Mouse (Mus musculus) gastrocnemius, adult 2 months (tissue): ENCODE measurements around the gene Gm12216. TPM values are rescaled to one million over a fixed set of nuclear protein-coding genes. Genes with fewer than 3 reads are reported as not detected.
"Not testable (repeated sequence)": the region's sequence is repeated elsewhere in the genome, so short reads cannot be mapped to it uniquely, and the experiment has no call there.

Experiments used
- DNase-seq: peaks from one replicate; pipeline ENCODE4 v3.0.0; 2022
- H3K27ac ChIP-seq: fragments of 200-600 bp; 2 replicates; pipeline ENCODE4 v1.8.1; 2022; ENCODE audit warnings: mild to moderate bottlenecking
- H3K4me3 ChIP-seq: fragments of 200-600 bp; 2 replicates; pipeline ENCODE4 v1.8.1; 2022; ENCODE audit warnings: mild to moderate bottlenecking, moderate library complexity
- CTCF ChIP-seq: fragments of 200-600 bp; IDR thresholded peaks from 2 replicates; pipeline ENCODE4 v1.8.1; 2022; ENCODE audit warnings: antibody characterized with exemption, mild to moderate bottlenecking, moderate library complexity
- intact Hi-C: fragments of 180-260 bp; cut with DNase I; formaldehyde crosslinking; loops from one replicate; pipeline ENCODE4 v1.15.1; 2025
- long read RNA-seq, 2 experiments: library from polyadenylated mRNA; stranded (forward); transcript quantifications; one replicate each; pipeline ENCODE4 v2.0.0; 2021
- total RNA-seq, 2 experiments: library from RNA; stranded (reverse); gene quantifications; 2 replicates each; pipeline ENCODE4 v1.2.3; 2021

Gm12216 gene
- total RNA-seq, result 1 to 10 TPM in 1 of 2 experiments, under 1 TPM in 1; 0.87 to 1.4 TPM
- long read RNA-seq, experiment 1, partial matches to known transcripts, result 1 of 1 reads
- long read RNA-seq, experiment 1, other reads (novel, unspliced or antisense), result 0 of 1 reads
- long read RNA-seq, experiment 2, partial matches to known transcripts, result 0 of 1 reads
- long read RNA-seq, experiment 2, other reads (novel, unspliced or antisense), result 1 of 1 reads

DNA sequence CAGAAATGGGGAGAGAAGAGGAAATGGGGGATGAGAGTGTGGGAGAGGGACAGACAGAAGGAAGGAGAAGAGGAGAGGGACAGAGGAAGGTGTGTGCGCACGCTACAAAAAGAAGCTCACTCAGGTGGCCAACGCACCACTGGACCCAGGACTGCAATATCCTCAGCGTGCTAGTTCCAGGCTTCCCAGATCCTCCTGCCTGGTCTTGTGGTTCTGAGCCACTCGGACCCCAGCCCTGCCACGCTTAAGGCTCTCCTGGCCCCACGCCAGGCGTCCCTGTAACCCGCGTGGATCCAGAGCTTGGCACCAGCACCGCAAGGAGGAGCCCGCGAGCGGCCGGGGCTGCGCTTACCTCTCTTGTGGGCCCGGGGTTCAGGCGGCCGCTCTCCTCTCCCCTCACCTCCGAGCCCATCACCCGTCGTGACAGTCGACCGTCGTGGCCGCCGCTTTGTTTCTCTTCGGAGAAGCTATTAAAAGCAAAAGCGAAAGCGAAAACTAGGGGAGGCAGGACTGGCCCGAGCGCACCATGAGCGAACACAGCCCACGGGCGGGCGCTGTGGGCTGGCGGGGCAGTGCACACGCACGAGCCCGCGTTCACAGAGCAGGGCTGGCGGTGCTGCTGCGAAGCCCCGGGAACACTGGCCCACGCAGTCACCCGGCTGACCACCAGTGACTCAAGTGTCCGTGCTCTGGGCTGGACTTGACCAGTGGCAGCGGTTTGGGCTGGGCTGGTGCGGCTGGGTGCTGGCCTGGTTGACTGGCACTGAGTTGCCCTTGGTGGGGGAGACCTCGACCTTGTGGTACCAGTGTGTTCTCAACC, at the start of gene Gm12216:
Gene Gm12216, minus strand, starts transcription at position 496 of the 820 bp plus-strand sequence.
- TF ChIP-seq CTCF, result peak; percentile 52
- DNase-seq, result peak; percentile 72
- Histone ChIP-seq H3K27ac (peak within 1 kb of the TSS; percentile 91), H3K4me3 (peak within 1 kb of the TSS; percentile 84)
- intact Hi-C loops, result not testable (repeated sequence)

DNA sequence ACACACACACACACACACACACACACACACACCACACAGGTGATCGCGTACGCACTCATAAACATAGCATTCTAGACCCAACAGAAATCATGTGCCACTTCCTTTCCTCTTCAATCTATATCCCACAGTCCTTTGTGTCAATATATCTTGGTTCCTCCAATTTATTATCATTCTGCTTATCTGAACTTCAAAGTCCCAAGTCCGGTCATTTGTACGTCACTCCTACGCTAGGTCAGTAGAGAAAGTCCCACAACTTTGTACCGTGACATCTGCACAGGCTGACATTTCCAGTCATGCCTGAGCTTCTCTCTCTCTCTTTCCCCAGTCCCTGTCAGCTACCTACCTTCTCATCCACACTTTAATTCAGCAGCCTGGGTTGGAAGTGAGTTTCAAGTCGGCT, 49.6 kb upstream of the Gm12216 start:
- H3K4me3 ChIP-seq, result no peak overlapping the region
- H3K27ac ChIP-seq, result no peak overlapping the region
- intact Hi-C loops, result no loop called here
- TF ChIP-seq CTCF, result no peak
- DNase-seq, result no peak

DNA sequence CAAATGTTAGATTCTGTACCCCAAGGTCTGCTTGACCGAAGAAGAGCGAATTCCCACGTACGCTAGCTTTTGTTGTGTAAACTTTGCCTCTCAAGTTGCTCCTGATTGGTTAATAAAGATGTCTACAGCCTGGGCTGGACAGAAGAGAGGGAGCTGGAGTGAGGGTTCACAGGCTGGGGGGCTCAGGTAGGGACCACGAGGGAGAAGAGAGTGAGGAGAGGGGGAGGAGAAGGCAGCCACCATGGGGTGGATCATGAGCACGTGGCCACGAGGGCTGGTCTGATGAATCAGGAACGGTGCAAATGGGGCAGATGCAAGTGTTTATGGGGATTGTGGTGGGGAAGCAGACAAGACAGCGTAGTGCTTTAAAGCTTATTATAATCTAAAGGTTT, 45.5 kb upstream of the Gm12216 start:
- intact Hi-C loops, result no loop called here
- TF ChIP-seq CTCF, result no peak
- no peak overlapping the region for H3K4me3 ChIP-seq
- H3K27ac ChIP-seq, result no peak overlapping the region
- no peak for DNase-seq

DNA sequence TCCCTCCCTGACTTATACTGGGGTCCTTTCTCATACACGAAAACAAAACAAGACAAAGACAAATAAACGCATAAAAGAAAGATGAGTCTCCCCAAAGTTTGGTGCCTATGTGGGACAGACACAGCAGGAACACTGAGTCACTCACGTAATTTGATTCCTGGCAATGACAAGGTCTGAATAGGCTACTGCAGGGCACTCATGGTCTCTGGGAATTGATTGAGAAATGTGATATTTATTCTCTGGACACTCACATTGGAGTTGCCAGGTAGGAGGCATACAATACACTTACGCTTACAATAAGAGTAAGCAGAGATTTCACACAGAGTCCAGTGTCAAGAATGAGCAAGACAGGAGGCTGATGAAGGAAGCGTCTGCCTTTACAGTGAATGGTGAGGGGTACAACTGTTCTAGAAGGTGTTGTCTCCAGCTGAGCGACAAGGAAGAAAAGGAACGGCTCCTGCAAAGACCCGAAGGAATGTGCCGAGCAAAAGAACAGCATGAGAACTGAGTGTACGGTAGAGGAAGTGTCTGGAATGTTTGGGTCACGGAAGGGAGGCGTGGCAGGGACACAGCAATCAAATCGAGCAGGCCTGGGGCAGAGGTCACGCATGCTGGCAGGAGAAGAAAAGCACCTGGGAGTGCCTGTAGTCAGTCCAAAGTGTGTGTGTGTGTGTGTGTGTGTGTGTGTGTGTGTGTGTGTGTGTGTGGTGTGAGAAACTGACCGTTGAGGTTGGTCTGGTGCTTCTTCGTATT, 44.9 kb upstream of the Gm12216 start:
- Histone ChIP-seq H3K27ac (no peak overlapping the region), H3K4me3 (no peak overlapping the region)
- intact Hi-C loops, result no loop called here
- peak; percentile 23 for DNase-seq
- TF ChIP-seq CTCF, result no peak

DNA sequence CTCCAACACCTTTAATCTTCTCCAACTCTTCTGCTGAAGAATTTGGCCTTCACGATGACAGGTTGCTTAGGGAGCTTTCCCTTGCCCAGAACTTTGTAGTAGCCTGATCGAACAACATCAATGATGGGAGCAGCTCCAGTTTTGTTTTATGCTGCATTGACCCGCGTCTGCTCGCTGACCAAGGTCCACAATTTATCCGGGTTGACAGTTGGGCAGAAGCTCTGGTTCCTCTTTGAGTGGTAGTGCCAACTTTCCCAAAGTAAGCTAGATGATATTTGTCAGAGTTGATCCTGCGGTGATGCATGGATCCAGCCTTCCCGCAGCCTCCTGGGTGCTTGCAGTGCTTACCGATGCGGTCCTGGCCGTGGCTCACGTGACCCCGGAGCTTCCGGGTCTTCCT, 43.7 kb upstream of the Gm12216 start:
- TF ChIP-seq CTCF, result no peak
- Histone ChIP-seq H3K4me3 (no peak overlapping the region), H3K27ac (no peak overlapping the region)
- no peak for DNase-seq
- intact Hi-C loops, result no loop called here

DNA sequence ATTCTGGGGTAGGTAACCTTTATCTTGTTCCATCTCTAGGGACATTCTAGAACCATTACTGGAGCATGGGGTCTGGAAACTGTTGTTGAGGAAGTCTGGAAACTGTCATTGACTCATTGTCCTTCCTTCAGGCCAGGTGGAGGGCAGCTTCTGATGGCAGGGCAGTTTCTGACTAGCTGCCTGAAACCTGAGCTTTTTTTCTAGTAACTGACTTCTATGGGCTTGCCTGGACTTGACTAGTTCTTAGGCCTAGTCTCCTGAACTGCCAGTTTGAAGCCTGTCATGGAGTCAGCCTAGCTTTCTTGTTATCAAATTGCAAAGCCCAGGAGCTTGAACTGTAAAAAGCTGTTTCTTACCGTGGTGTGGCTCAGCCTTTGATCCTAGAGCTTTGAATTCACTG, 41.9 kb upstream of the Gm12216 start:
- DNase-seq, result no peak
- Histone ChIP-seq H3K4me3 (no peak overlapping the region), H3K27ac (no peak overlapping the region)
- TF ChIP-seq CTCF, result no peak
- intact Hi-C loops, result no loop called here

DNA sequence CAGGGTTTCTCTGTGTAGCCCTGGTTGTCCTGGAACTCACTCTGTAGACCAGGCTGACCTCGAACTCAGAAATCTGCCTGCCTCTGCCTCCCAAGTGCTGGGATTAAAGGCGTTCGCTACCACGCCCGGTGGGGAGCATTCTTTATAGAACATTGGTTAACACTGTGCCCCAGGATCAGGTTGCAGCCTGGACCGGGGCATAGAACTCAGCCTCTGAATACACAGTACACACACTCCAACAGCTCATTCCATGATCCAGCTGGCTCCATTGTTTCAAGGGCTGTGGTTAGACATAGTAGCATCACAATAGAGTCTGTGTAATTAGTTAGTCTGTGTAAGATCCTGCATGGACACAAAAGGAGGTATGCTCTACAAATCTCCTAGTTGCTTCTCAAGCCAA, 40.9 kb upstream of the Gm12216 start:
- Histone ChIP-seq H3K4me3 (no peak overlapping the region), H3K27ac (no peak overlapping the region)
- DNase-seq, result no peak
- no peak for TF ChIP-seq CTCF
- intact Hi-C loops, result no loop called here

DNA sequence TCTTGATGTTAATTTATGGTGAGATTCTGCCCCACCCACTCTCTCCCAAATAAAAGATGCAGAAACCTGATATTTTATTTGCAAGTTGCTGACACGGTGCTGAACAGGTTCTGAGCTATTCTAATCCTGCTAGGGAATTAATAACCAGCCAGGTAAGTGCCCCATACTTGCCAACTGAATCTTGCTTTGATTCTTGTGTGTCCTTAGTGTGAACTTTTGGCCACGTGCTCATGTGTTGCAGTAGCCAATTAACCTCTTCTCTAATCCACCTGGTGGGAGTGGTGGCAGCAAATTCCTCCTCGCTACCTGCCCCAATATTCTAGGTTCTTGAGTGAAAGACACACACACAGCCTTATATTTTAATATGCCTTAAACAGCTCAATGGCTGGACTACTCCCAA, 39.9 kb upstream of the Gm12216 start:
- no peak overlapping the region for H3K27ac ChIP-seq
- intact Hi-C loops, result no loop called here
- H3K4me3 ChIP-seq, result no peak overlapping the region
- DNase-seq, result no peak
- TF ChIP-seq CTCF, result no peak

DNA sequence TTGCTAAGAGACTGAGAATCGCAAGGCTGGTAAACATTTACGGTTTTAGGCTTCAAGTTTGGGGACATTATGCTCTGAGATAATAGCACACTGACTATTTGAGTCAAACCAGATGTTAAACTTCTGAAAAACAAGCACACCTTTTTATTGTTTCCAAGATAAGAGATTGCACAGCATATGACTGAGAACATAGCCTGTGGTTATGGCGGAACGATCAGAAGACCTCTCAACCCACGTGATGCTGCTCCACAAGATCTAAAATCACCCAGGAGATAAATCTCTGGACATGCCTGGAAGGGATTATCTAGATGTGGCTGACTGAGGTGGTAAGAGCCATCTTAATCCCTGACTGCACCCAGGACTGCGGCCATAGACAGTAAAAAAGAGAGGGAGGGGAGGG, 37.9 kb upstream of the Gm12216 start:
- DNase-seq, result no peak
- H3K4me3 ChIP-seq, result no peak overlapping the region
- H3K27ac ChIP-seq, result no peak overlapping the region
- intact Hi-C loops, result no loop called here
- no peak for TF ChIP-seq CTCF

DNA sequence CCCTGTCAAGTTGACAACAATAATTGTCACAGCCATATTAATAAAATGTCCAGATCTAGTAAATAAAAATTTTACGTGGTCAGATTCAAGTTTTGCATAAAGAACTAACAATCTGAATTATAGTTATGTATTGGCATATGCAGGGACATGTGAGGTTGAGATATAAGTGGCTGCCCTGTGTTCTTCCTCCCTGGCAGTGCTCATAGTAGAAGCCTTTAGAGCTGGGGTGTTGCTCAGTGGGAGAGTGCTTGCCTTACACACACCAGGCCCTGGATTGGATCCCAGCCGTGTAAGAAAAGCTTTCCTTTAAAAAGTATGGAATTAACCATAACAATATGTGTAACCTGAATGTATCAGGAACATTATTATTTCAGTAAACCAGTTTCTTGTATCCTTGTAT, 34.4 kb upstream of the Gm12216 start:
- no peak for TF ChIP-seq CTCF
- DNase-seq, result no peak
- Histone ChIP-seq H3K27ac (peak overlapping the region; percentile 38; the same call in 1 of the 2 replicates), H3K4me3 (no peak overlapping the region)
- intact Hi-C loops, result no loop called here

DNA sequence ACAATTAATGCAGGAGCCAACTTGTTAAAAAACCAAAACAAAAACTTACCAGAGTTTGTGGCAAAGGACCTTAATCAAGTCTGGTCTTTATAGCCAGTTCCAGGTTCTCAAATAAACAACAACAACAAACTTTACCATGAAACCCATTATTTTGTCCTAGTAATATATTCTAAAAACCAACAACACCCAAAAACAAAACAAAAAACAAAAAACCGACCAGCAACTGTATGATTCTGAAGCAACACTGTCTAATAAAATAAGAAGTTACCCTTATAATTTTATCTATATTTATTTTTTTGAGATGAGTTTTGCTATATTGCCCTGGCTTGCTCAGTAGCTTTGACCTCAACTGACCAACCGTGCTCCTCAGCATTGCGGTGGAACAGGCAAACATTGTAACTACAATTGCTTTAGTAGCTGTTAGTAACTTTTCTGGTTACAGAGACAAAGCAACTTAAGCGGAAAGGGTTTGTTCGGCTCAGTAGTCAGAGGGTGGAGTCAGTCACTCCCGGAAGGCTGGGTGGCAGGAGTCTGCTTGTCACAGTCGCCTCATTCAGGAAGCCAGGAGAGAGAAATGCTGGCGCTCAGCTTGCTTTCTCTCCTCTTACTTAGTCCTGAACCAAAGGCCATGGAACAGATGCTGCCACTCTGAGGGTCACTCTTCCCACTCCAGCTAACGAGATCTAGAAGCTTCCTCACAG, 33.8 kb upstream of the Gm12216 start:
- DNase-seq, result no peak
- Histone ChIP-seq H3K27ac (peak overlapping the region; percentile 93; the same call in 1 of the 2 replicates), H3K4me3 (no peak overlapping the region)
- intact Hi-C loops, result no loop called here
- TF ChIP-seq CTCF, result no peak
